In the genomic region with DNA sequence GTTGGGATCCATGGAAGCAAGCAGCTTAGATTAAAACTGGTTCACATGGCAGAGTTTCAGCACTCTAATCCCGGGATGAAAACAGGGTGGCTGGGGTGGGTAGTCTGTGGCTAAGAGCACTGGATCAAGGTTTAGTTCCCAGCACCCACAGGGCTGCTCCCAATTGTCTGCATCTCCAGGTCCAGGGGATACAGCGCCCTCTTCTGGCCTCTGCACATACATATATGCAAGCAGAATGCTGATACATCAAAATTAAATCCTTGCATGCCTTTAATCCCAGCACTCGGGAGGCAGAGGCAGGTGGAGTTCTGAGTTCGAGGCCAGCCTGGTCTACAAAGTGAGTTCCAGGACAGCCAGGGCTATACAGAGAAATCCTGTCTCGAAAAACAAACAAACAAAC, we compare ENCODE assay signal across 8 mouse cellular contexts. TPM values are rescaled to one million over a fixed set of nuclear protein-coding genes. Genes with fewer than 3 reads are reported as not detected.
A peak's percentile ranks its signal among the peaks of the same experiment; 100 is the strongest.
DNase-seq lines count a peak whose midpoint lies in the region; ATAC-seq and TF ChIP-seq lines count a peak whose summit lies in the region.
"Not testable (repeated sequence)": the region's sequence is repeated elsewhere in the genome, so short reads cannot be mapped to it uniquely, and the experiment has no call there.

No protein-coding gene starts in this region.

- not testable (repeated sequence) for ATAC-seq in G1E (ENCODE audit: extremely low read depth, insufficient number of reproducible peaks, low FRiP score, poor library complexity, severe bottlenecking); heart, embryonic 12.5 days (ENCODE audit: insufficient number of reproducible peaks, low FRiP score); intestine, postnatal 0 days; limb, embryonic 13.5 days (ENCODE audit: low FRiP score, low read depth); neural tube, embryonic 11.5 days (ENCODE audit: insufficient read depth, low FRiP score, low TSS enrichment)

- not testable (repeated sequence) for H3K27ac ChIP-seq in embryonic facial prominence, embryonic 10.5 days (replicated peaks); heart, embryonic 12.5 days (ENCODE audit: poor library complexity, severe bottlenecking); intestine, postnatal 0 days (ENCODE audit: low read depth, low read length); limb, embryonic 13.5 days; neural tube, embryonic 11.5 days (ENCODE audit: low read depth, low read length)

- peak overlapping the region; percentile 77; the same call in 1 of the 2 replicates for H3K4me2 ChIP-seq in heart, embryonic 12.5 days
- H3K4me2 ChIP-seq in intestine, postnatal 0 days (replicated peaks; ENCODE audit: low read depth), result not testable (repeated sequence)
- H3K4me2 ChIP-seq in limb, embryonic 13.5 days (replicated peaks), result peak overlapping the region; percentile 83
- H3K4me2 ChIP-seq in neural tube, embryonic 11.5 days (ENCODE audit: low read depth), result peak overlapping the region; percentile 79; the same call in 1 of the 2 replicates

- not testable (repeated sequence) for H3K9me3 ChIP-seq in G1E (replicated peaks); embryonic facial prominence, embryonic 10.5 days; heart, embryonic 12.5 days (replicated peaks); intestine, postnatal 0 days (ENCODE audit: control insufficient read depth); limb, embryonic 13.5 days; neural tube, embryonic 11.5 days (ENCODE audit: control insufficient read depth, low read length)

- H3K4me3 ChIP-seq in G1E (ENCODE audit: low read depth, low read length), result peak overlapping the region; percentile 57; the same call in 1 of the 2 replicates
- H3K4me3 ChIP-seq in embryonic facial prominence, embryonic 10.5 days, result peak overlapping the region; percentile 95
- H3K4me3 ChIP-seq in heart, embryonic 12.5 days; intestine, postnatal 0 days (ENCODE audit: low read depth, low read length); neural tube, embryonic 11.5 days (ENCODE audit: low read depth, low read length): not testable (repeated sequence)
- peak overlapping the region; percentile 89 for H3K4me3 ChIP-seq in limb, embryonic 13.5 days

- not testable (repeated sequence) for TF ChIP-seq CTCF in G1E (IDR thresholded peaks at IDR 0.05; ENCODE audit: low read depth, low read length)
- peak; percentile 53 for TF ChIP-seq CTCF in intestine, postnatal 0 days (IDR thresholded peaks at IDR 0.05; ENCODE audit: low read depth)

- H3K4me1 ChIP-seq in G1E (ENCODE audit: insufficient read depth, low read depth, low read length), result peaks cover 68% of the 10 kb centered on the region
- peaks cover 24% of the 10 kb centered on the region for H3K4me1 ChIP-seq in embryonic facial prominence, embryonic 10.5 days
- H3K4me1 ChIP-seq in heart, embryonic 12.5 days (replicated peaks), result peaks cover 13% of the 10 kb centered on the region
- H3K4me1 ChIP-seq in intestine, postnatal 0 days (replicated peaks; ENCODE audit: control insufficient read depth, insufficient read depth, low read length); neural tube, embryonic 11.5 days (ENCODE audit: control insufficient read depth, insufficient read depth, low read length): not testable (repeated sequence)
- H3K4me1 ChIP-seq in limb, embryonic 13.5 days, result peaks cover 17% of the 10 kb centered on the region

- DNase-seq in G1E (ENCODE audit: low spot score); embryonic facial prominence, embryonic 10.5 days (ENCODE audit: low spot score); neural tube, embryonic 11.5 days (ENCODE audit: low spot score): not testable (repeated sequence)
- peak; percentile 36 for DNase-seq in lung, postnatal 10 days
- DNase-seq in thymus, postnatal 4 days, result peak; percentile 58

- H3K36me3 ChIP-seq in G1E (replicated peaks), result peaks cover 62% of the 10 kb centered on the region
- H3K36me3 ChIP-seq in embryonic facial prominence, embryonic 10.5 days (replicated peaks), result peaks cover 45% of the 10 kb centered on the region
- H3K36me3 ChIP-seq in heart, embryonic 12.5 days, result peaks cover 36% of the 10 kb centered on the region
- H3K36me3 ChIP-seq in intestine, postnatal 0 days (ENCODE audit: control insufficient read depth, insufficient read depth), result peaks cover 23% of the 10 kb centered on the region
- H3K36me3 ChIP-seq in limb, embryonic 13.5 days, result peaks cover 34% of the 10 kb centered on the region
- H3K36me3 ChIP-seq in neural tube, embryonic 11.5 days (ENCODE audit: control insufficient read depth, insufficient read depth, low read length), result not testable (repeated sequence)

- H3K27me3 ChIP-seq in G1E (ENCODE audit: insufficient read depth, low read length); embryonic facial prominence, embryonic 10.5 days (replicated peaks; ENCODE audit: low read depth, poor library complexity, severe bottlenecking); heart, embryonic 12.5 days (replicated peaks); intestine, postnatal 0 days (replicated peaks; ENCODE audit: control insufficient read depth, insufficient read depth, low read length); limb, embryonic 13.5 days; neural tube, embryonic 11.5 days (ENCODE audit: control insufficient read depth, insufficient read depth, low read length): not testable (repeated sequence)

- H3K9ac ChIP-seq in heart, embryonic 12.5 days; intestine, postnatal 0 days (ENCODE audit: low read depth, low read length); neural tube, embryonic 11.5 days (ENCODE audit: low read length): not testable (repeated sequence)
- peak overlapping the region; percentile 94; the same call in 1 of the 2 replicates for H3K9ac ChIP-seq in limb, embryonic 13.5 days

- 75% methylated on average over 5 of the region's 5 CpGs for WGBS in embryonic facial prominence, embryonic 10.5 days
- WGBS in heart, embryonic 12.5 days, result 71% methylated on average over 5 of the region's 5 CpGs
- 75% methylated on average over 5 of the region's 5 CpGs for WGBS in intestine, postnatal 0 days
- 75% methylated on average over 5 of the region's 5 CpGs for WGBS in limb, embryonic 13.5 days
- WGBS in neural tube, embryonic 11.5 days, result 82% methylated on average over 5 of the region's 5 CpGs

RNA-seq across cellular contexts. Expression of a gene that starts 5.7 kb away (rescaled TPM):
- 187 and 204 TPM in 2 replicates for total RNA-seq in G1E (2014; fragmentation: Nextera tagmentation)
- 398 and 402 TPM in 2 replicates for total RNA-seq in G1E (2017)
- 276 and 342 TPM in 2 replicates for polyA plus RNA-seq in G1E (2012)
- polyA plus RNA-seq in embryonic facial prominence, embryonic 10.5 days (2016; fragmentation: Nextera tagmentation; extraction: Ambion mirVana), result 496 and 508 TPM in 2 replicates
- polyA plus RNA-seq in heart, embryonic 12.5 days (2016; fragmentation: Nextera tagmentation; extraction: Ambion mirVana), result 306 and 308 TPM in 2 replicates
- 223 and 231 TPM in 2 replicates for polyA plus RNA-seq in intestine, postnatal 0 days (2015; fragmentation: Nextera tagmentation; extraction: Ambion mirVana)
- 411 and 442 TPM in 2 replicates for polyA plus RNA-seq in limb, embryonic 13.5 days (2015; fragmentation: Nextera tagmentation; extraction: Ambion mirVana)
- 417 and 424 TPM in 2 replicates for polyA plus RNA-seq in neural tube, embryonic 11.5 days (2014; fragmentation: Nextera tagmentation; extraction: Ambion mirVana)

RNA-seq across cellular contexts. Expression of a gene that starts 5.8 kb away (rescaled TPM):
- total RNA-seq in G1E (2014; fragmentation: Nextera tagmentation) (13.1 and 20.2 TPM in 2 replicates), G1E (2017) (1.1 and 1.7 TPM in 2 replicates)
- 0.25 and 0.47 TPM in 2 replicates for polyA plus RNA-seq in G1E (2012)
- polyA plus RNA-seq in embryonic facial prominence, embryonic 10.5 days (2016; fragmentation: Nextera tagmentation; extraction: Ambion mirVana), result 0.38 and 0.69 TPM in 2 replicates
- 0.28 and 0.37 TPM in 2 replicates for polyA plus RNA-seq in heart, embryonic 12.5 days (2016; fragmentation: Nextera tagmentation; extraction: Ambion mirVana)
- polyA plus RNA-seq in intestine, postnatal 0 days (2015; fragmentation: Nextera tagmentation; extraction: Ambion mirVana), result 0.20 and 0.42 TPM in 2 replicates
- 0.40 and 0.51 TPM in 2 replicates for polyA plus RNA-seq in limb, embryonic 13.5 days (2015; fragmentation: Nextera tagmentation; extraction: Ambion mirVana)
- polyA plus RNA-seq in neural tube, embryonic 11.5 days (2014; fragmentation: Nextera tagmentation; extraction: Ambion mirVana), result 0.20 and 0.39 TPM in 2 replicates

RNA-seq across cellular contexts. Expression of a gene that starts 54.8 kb away (rescaled TPM):
- total RNA-seq in G1E (2014; fragmentation: Nextera tagmentation), result not detected in 2 replicates
- 0.05 TPM in 1 of 2 replicates, not detected in the other for total RNA-seq in G1E (2017)
- not detected in 2 replicates for polyA plus RNA-seq in G1E (2012)
- 27.0 and 28.1 TPM in 2 replicates for polyA plus RNA-seq in embryonic facial prominence, embryonic 10.5 days (2016; fragmentation: Nextera tagmentation; extraction: Ambion mirVana)
- polyA plus RNA-seq in heart, embryonic 12.5 days (2016; fragmentation: Nextera tagmentation; extraction: Ambion mirVana), result 14.0 and 16.5 TPM in 2 replicates
- polyA plus RNA-seq in intestine, postnatal 0 days (2015; fragmentation: Nextera tagmentation; extraction: Ambion mirVana), result 27.2 and 27.7 TPM in 2 replicates
- polyA plus RNA-seq in limb, embryonic 13.5 days (2015; fragmentation: Nextera tagmentation; extraction: Ambion mirVana), result 22.5 and 24.3 TPM in 2 replicates
- 62.4 and 63.7 TPM in 2 replicates for polyA plus RNA-seq in neural tube, embryonic 11.5 days (2014; fragmentation: Nextera tagmentation; extraction: Ambion mirVana)

Comparison
In these comparisons a context has a peak if more than half of its experiments do, and no peak if none do; other contexts are left out.
1. RNA of a gene that starts 54.8 kb away (polyA plus RNA-seq): 62.4 to 63.7 TPM in neural tube, embryonic 11.5 days, 27.2 to 27.7 TPM in intestine, postnatal 0 days, 27.0 to 28.1 TPM in embryonic facial prominence, embryonic 10.5 days, 22.5 to 24.3 TPM in limb, embryonic 13.5 days and 14.0 to 16.5 TPM in heart, embryonic 12.5 days; not detected in G1E; every median in the first group is over 10 times any median in the second.